Mouse (Mus musculus) liver, embryonic 14.5 days (tissue): ENCODE measurements around the gene Rab21. TPM values are rescaled to one million over a fixed set of nuclear protein-coding genes. Genes with fewer than 3 reads are reported as not detected.

Source experiments
- ATAC-seq: fragments of 200-750 bp; cut with Nextera tagmentation; 2 replicates; pipeline ENCODE4 v1.8.0; 2017; ENCODE audit warnings: moderate number of reproducible peaks, mild to moderate bottlenecking, moderate library complexity; ENCODE audit not compliant: insufficient read depth
- DNase-seq, 3 experiments: peaks; one replicate each; pipeline ENCODE4 v3.0.0-alpha.2; 2012 to 2013; ENCODE audit warnings: low read depth in 3 of 3, low spot score in 3 of 3
- H3K27ac ChIP-seq: fragments of 300-500 bp; sonication (generic); 2 replicates; pipeline ENCODE4 v1.5.1; 2014; ENCODE audit warnings: moderate library complexity, mild to moderate bottlenecking, control low read depth, inconsistent platforms
- H3K27me3 ChIP-seq: fragments of 300-500 bp; sonication (generic); 2 replicates; pipeline ENCODE4 v1.6.1; 2014; ENCODE audit warnings: mild to moderate bottlenecking, low read length, moderate library complexity; ENCODE audit not compliant: control insufficient read depth, insufficient read depth
- H3K36me3 ChIP-seq: fragments of 300-500 bp; sonication (generic); replicated peaks from 2 replicates; pipeline ENCODE4 v1.6.1; 2014; ENCODE audit warnings: low read depth; ENCODE audit not compliant: control insufficient read depth, insufficient read depth
- H3K4me1 ChIP-seq, 2 experiments: fragments of 200-500 bp in 1 of 2; fragments of 300-500 bp in 1 of 2; sonication (generic) in 1 of 2; replicated peaks; 2 replicates each; pipeline ENCODE4 v1.6.1; 2012 to 2014; ENCODE audit warnings: antibody characterized with exemption in 1 of 2, inconsistent platforms in 1 of 2, low read length in 1 of 2; ENCODE audit not compliant: control insufficient read depth in 2 of 2, insufficient read depth in 2 of 2
- H3K4me2 ChIP-seq: fragments of 300-500 bp; sonication (generic); 2 replicates; pipeline ENCODE4 v1.6.1; 2014; ENCODE audit warnings: low read depth, mild to moderate bottlenecking, control low read depth, moderate library complexity
- H3K4me3 ChIP-seq, 2 experiments: fragments of 200-500 bp in 1 of 2; fragments of 300-500 bp in 1 of 2; sonication (generic) in 1 of 2; 2 replicates each; pipeline ENCODE4 v1.5.1; 2012 to 2014; ENCODE audit warnings: low read depth in 2 of 2, low read length in 2 of 2, mild to moderate bottlenecking in 2 of 2, control low read depth in 1 of 2, inconsistent platforms in 1 of 2, moderate library complexity in 1 of 2; ENCODE audit not compliant: insufficient read depth in 1 of 2
- H3K9ac ChIP-seq: fragments of 300-500 bp; sonication (generic); replicated peaks from 2 replicates; pipeline ENCODE4 v1.6.1; 2014; ENCODE audit warnings: mild to moderate bottlenecking, control low read depth, moderate library complexity
- H3K9me3 ChIP-seq: fragments of 300-500 bp; sonication (generic); 2 replicates; pipeline ENCODE4 v1.6.1; 2016; ENCODE audit warnings: low read length, mixed read lengths; ENCODE audit not compliant: control insufficient read depth
- CTCF ChIP-seq: IDR thresholded peaks from 2 replicates; pipeline ENCODE4 v1.5.1; 2016; ENCODE audit warnings: antibody characterized with exemption, low read depth, control low read depth
- EP300 ChIP-seq: IDR thresholded peaks from 2 replicates; pipeline ENCODE4 v1.6.1; 2016; ENCODE audit warnings: antibody characterized with exemption, low read depth
- WGBS: fragments of 180-500 bp; shearing (Covaris S2); extraction: QIAGEN DNeasy Blood & Tissue Kit; methylation state at CpG from one replicate; pipeline ENCODE4 v1.1.7; 2014; ENCODE audit not compliant: insufficient replicate concordance; 5-methylcytosine and 5-hydroxymethylcytosine counted together
- polyA plus RNA-seq, 2 experiments: library from polyadenylated mRNA; depleted of rRNA in 1 of 2; stranded (reverse) in 1 of 2; unstranded in 1 of 2; fragments of >200 nt; fragmentation: Nextera tagmentation in 1 of 2; extraction: Ambion mirVana in 1 of 2; gene quantifications; 2 replicates each; pipeline versions ENCODE4 v1.2.1 to v1.2.3; 2012 to 2014

The Rab21 gene
- polyA plus RNA-seq, 2 experiments: 2.9 to 6.7 TPM

DNA sequence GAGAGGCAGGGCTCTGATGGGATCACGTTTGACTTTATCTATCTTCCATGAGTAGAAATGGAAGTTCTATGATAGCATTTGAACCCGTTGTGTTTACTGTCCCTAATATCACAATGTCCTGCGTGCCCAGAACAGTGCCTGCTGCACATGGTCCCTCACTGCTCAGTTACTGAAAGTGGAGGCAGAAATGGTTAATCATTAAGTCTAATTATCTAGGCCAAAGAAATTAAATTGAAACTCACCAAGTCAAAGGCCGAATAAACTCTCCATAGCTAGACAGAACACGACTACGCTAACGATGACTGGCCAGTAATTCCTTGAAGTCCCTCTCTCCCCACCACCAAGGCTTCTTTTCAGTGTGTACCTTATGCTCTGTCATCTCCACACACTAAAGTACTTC is 34.1 kb upstream of the Rab21 start:
- TF ChIP-seq CTCF: no peak
- TF ChIP-seq EP300: no peak
- Histone ChIP-seq H3K4me2 (no peak overlapping the region), H3K4me1 (peaks cover 0 to 12% of the 10 kb centered on the region in 2 experiments; a peak in 2 of 4 replicates), H3K9ac (no peak overlapping the region), H3K4me3 (no peak overlapping the region), H3K27ac (no peak overlapping the region), H3K9me3 (no peaks in the 10 kb centered on the region), H3K27me3 (no peaks in the 10 kb centered on the region), H3K36me3 (no peaks in the 10 kb centered on the region)
- WGBS: 75% methylated on average over 7 of the region's 7 CpGs
- ATAC-seq (no peak), DNase-seq (no peak)

DNA sequence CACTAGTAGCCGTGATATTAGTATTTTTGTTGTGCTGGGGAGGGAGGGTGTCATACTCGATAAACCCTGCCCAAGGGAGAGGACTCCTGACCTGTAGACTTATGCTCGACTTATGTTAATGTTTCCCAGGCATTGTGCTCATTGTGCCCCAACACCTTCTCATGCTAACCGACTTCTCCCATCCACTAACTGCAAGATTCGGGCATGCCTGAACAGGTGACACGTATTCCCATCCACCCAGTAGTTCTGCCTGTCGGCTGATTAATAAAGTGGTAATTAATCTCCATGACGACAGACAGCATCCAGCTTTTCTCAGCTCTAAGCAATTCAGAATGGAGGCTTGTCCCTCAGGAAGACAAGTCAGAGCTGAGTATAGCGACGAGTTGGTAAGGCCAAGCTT is 33.6 kb upstream of the Rab21 start:
- H3K36me3 ChIP-seq: no peaks in the 10 kb centered on the region
- DNase-seq: no peak
- H3K4me2 ChIP-seq: no peak overlapping the region
- TF ChIP-seq CTCF: no peak
- no peak for TF ChIP-seq EP300
- H3K27me3 ChIP-seq: no peaks in the 10 kb centered on the region
- H3K4me1 ChIP-seq: peaks cover 0 to 12% of the 10 kb centered on the region in 2 experiments; a peak in 2 of 4 replicates
- H3K9ac ChIP-seq: no peak overlapping the region
- 78% methylated on average over 10 of the region's 10 CpGs for WGBS
- ATAC-seq: no peak
- H3K4me3 ChIP-seq: no peak overlapping the region
- H3K27ac ChIP-seq: no peak overlapping the region
- H3K9me3 ChIP-seq: no peaks in the 10 kb centered on the region

GRCm38 (mm10) chr10:115348131-115348530 is 32.7 kb upstream of the Rab21 start:
- Histone ChIP-seq H3K27me3 (no peaks in the 10 kb centered on the region), H3K4me2 (no peak overlapping the region), H3K27ac (no peak overlapping the region), H3K9me3 (no peaks in the 10 kb centered on the region), H3K36me3 (no peaks in the 10 kb centered on the region), H3K9ac (no peak overlapping the region), H3K4me1 (peaks cover 0 to 12% of the 10 kb centered on the region in 2 experiments; a peak in 2 of 4 replicates), H3K4me3 (no peak overlapping the region)
- no peak for DNase-seq
- TF ChIP-seq EP300 (no peak), CTCF (no peak)
- ATAC-seq: no peak
- 61% methylated on average over 6 of the region's 6 CpGs for WGBS

- no peak overlapping the region for H3K27ac ChIP-seq
Observed at GRCm38 (mm10) chr10:115346444-115346843, 31.1 kb upstream of the Rab21 start.

GRCm38 (mm10) chr10:115342771-115343425 is 27.5 kb upstream of the Rab21 start:
- H3K4me1 ChIP-seq: peaks cover 0 to 3% of the 10 kb centered on the region in 2 experiments; a peak in 1 of 4 replicates
- 61% methylated on average over 4 of the region's 4 CpGs for WGBS
- H3K4me2 ChIP-seq: no peak overlapping the region
- H3K4me3 ChIP-seq: no peak overlapping the region
- H3K9me3 ChIP-seq: no peaks in the 10 kb centered on the region
- 0 out of 2 replicates have a peak, but pooled peaks cover 2% of the 10 kb centered on the region for H3K36me3 ChIP-seq
- ATAC-seq: no peak
- no peak for TF ChIP-seq EP300
- TF ChIP-seq CTCF: no peak
- H3K27me3 ChIP-seq: no peaks in the 10 kb centered on the region
- DNase-seq: no peak
- no peak overlapping the region for H3K27ac ChIP-seq
- no peak overlapping the region for H3K9ac ChIP-seq

More at GRCm38 (mm10) chr10:115346444-115346843, 31.1 kb upstream of the Rab21 start:
- 0 out of 2 replicates have a peak, but pooled peaks cover 2% of the 10 kb centered on the region for H3K36me3 ChIP-seq
- ATAC-seq (peak; percentile 53; the same call in 1 of the 2 replicates), DNase-seq (peak in 1 of 3 experiments; percentile 12)
- peaks cover 0 to 12% of the 10 kb centered on the region in 2 experiments; a peak in 2 of 4 replicates for H3K4me1 ChIP-seq
- no peak overlapping the region for H3K4me3 ChIP-seq
- TF ChIP-seq CTCF (no peak), EP300 (0 out of 2 replicates have a peak, but pooled peaks have one; percentile 14)
- H3K27me3 ChIP-seq: no peaks in the 10 kb centered on the region
- no peak overlapping the region for H3K4me2 ChIP-seq
- no peak overlapping the region for H3K9ac ChIP-seq
- no peaks in the 10 kb centered on the region for H3K9me3 ChIP-seq
